Mouse (Mus musculus): Measurements from ENCODE around the gene Gpx7.

- TF ChIP-seq POLR2A (IDR thresholded peaks at IDR 0.05; ENCODE audit: borderline replicate concordance, control insufficient read depth, low read depth, low read length) (no peak), CTCF (IDR thresholded peaks at IDR 0.05; ENCODE audit: control insufficient read depth, insufficient read depth, low read length) (no peak)
Measured at GRCm38 (mm10) chr4:108379476-108379875, 27.3 kb downstream of the Gpx7 start.

Data from bone marrow, adult 2 months (tissue).